Mouse (Mus musculus): ENCODE measurements at regions not wholly inside any gene's neighbourhood (a gene's known extent, or its start where the extent isn't known, plus 50 kb on each side); places are given as distances from the start of the nearest gene placed in this dataset.

DNA sequence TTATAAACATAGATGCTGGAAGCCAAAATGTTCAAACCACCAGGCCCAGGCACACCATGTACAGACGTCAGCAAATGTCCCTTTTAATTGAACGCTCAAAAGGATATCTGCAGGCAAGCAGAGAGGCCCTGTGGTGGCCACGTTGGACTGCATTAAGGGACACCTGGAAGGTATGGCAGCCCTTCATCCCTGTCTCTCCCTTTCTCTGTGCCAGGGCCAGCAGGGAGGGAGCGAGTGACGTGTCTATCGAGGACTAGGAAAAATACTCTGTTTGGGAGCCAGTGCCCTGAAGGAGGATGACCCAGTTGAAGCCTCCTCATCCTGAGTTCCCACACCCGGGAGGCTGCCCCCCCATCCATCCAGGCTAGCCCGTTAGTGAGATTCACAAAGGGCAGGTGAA lies 144.0 kb upstream of the Cmc1 start:
- no peak for DNase-seq (ENCODE audit: low spot score)
- Histone ChIP-seq H3K27ac (replicated peaks; ENCODE audit: low read depth, low read length) (no peak overlapping the region), H3K4me1 (ENCODE audit: control insufficient read depth, insufficient read depth, low read length) (no peaks in the 10 kb centered on the region), H3K9ac (ENCODE audit: low read length) (no peak overlapping the region), H3K4me3 (ENCODE audit: low read depth, low read length) (no peak overlapping the region), H3K9me3 (ENCODE audit: control insufficient read depth, low read length) (no peaks in the 10 kb centered on the region), H3K36me3 (ENCODE audit: control insufficient read depth, insufficient read depth, low read length) (no peaks in the 10 kb centered on the region), H3K27me3 (ENCODE audit: control insufficient read depth, insufficient read depth, low read length) (no peaks in the 10 kb centered on the region), H3K4me2 (ENCODE audit: low read depth, severe bottlenecking) (no peak overlapping the region)
- no peak for ATAC-seq (ENCODE audit: insufficient number of reproducible peaks, low FRiP score, low TSS enrichment, low read depth)
- WGBS = 75% methylated on average over 8 of the region's 8 CpGs

DNA sequence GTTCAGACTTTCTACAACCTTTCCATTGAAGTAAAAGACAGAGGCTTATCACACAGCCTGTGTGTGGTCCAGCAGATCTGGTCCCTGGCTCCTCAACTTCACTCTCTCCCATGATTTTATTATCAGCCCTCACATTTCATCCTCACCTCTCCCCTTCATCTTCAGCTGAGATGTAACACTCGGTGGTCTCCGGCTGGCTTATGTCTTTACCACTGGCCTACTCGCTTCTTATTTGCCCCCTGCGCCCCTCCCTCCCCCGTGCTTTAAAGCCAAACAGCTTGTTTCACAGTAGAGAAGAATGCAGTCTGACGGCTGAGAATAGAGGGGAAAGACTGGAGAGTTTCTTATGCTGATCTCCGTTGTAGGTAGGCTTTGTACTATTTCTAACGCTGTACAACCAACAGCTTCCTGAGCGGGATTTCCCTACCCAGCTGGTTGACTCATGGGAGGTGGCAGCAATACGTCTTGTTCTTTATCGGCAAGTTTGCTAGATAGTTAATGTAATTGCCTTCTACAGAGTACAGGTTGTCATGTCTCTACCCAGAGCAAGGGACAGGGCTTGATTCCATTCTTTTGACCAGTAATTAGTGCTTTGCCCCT lies 152.9 kb upstream of the Cmc1 start:
- H3K4me2 ChIP-seq (ENCODE audit: low read depth, severe bottlenecking) = no peak overlapping the region
- H3K4me3 ChIP-seq (ENCODE audit: low read depth, low read length) = no peak overlapping the region
- H3K9ac ChIP-seq (ENCODE audit: low read length) = no peak overlapping the region
- H3K27me3 ChIP-seq (ENCODE audit: control insufficient read depth, insufficient read depth, low read length) = no peaks in the 10 kb centered on the region
- 75% methylated on average over 11 of the region's 11 CpGs for WGBS
- H3K9me3 ChIP-seq (ENCODE audit: control insufficient read depth, low read length) = no peaks in the 10 kb centered on the region
- no peak overlapping the region for H3K27ac ChIP-seq (replicated peaks; ENCODE audit: low read depth, low read length)
- no peaks in the 10 kb centered on the region for H3K36me3 ChIP-seq (ENCODE audit: control insufficient read depth, insufficient read depth, low read length)
- no peaks in the 10 kb centered on the region for H3K4me1 ChIP-seq (ENCODE audit: control insufficient read depth, insufficient read depth, low read length)
- DNase-seq (ENCODE audit: low spot score) (no peak), ATAC-seq (ENCODE audit: insufficient number of reproducible peaks, low FRiP score, low TSS enrichment, low read depth) (no peak)

- DNase-seq (ENCODE audit: low spot score) (no peak), ATAC-seq (ENCODE audit: insufficient number of reproducible peaks, low FRiP score, low TSS enrichment, low read depth) (no peak)
- Histone ChIP-seq H3K4me2 (ENCODE audit: low read depth, severe bottlenecking) (no peak overlapping the region), H3K36me3 (ENCODE audit: control insufficient read depth, insufficient read depth, low read length) (no peaks in the 10 kb centered on the region), H3K4me3 (ENCODE audit: low read depth, low read length) (no peak overlapping the region), H3K9me3 (ENCODE audit: control insufficient read depth, low read length) (no peaks in the 10 kb centered on the region), H3K4me1 (ENCODE audit: control insufficient read depth, insufficient read depth, low read length) (no peaks in the 10 kb centered on the region), H3K27ac (replicated peaks; ENCODE audit: low read depth, low read length) (no peak overlapping the region), H3K9ac (ENCODE audit: low read length) (no peak overlapping the region), H3K27me3 (ENCODE audit: control insufficient read depth, insufficient read depth, low read length) (no peaks in the 10 kb centered on the region)
- 74% methylated on average over 18 of the region's 18 CpGs for WGBS
Observed at GRCm38 (mm10) chr9:118318357-118319140, 159.5 kb upstream of the Eomes start.

GRCm38 (mm10) chr9:118323796-118324195 lies 154.2 kb upstream of the Eomes start:
- 44% methylated on average over 12 of the region's 12 CpGs for WGBS

GRCm38 (mm10) chr9:118326656-118327055 lies 151.4 kb upstream of the Eomes start:
- H3K36me3 ChIP-seq (ENCODE audit: control insufficient read depth, insufficient read depth, low read length) = no peaks in the 10 kb centered on the region
- no peak overlapping the region for H3K4me3 ChIP-seq (ENCODE audit: low read depth, low read length)
- ATAC-seq (ENCODE audit: insufficient number of reproducible peaks, low FRiP score, low TSS enrichment, low read depth) (no peak), DNase-seq (ENCODE audit: low spot score) (no peak)
- 67% methylated on average over 9 of the region's 9 CpGs for WGBS
- H3K4me2 ChIP-seq (ENCODE audit: low read depth, severe bottlenecking) = no peak overlapping the region
- no peak overlapping the region for H3K27ac ChIP-seq (replicated peaks; ENCODE audit: low read depth, low read length)
- H3K4me1 ChIP-seq (ENCODE audit: control insufficient read depth, insufficient read depth, low read length) = no peaks in the 10 kb centered on the region
- H3K9me3 ChIP-seq (ENCODE audit: control insufficient read depth, low read length) = no peaks in the 10 kb centered on the region
- no peak overlapping the region for H3K9ac ChIP-seq (ENCODE audit: low read length)
- H3K27me3 ChIP-seq (ENCODE audit: control insufficient read depth, insufficient read depth, low read length) = no peaks in the 10 kb centered on the region

More at GRCm38 (mm10) chr9:118323796-118324195, 154.2 kb upstream of the Eomes start:
- Histone ChIP-seq H3K27ac (replicated peaks; ENCODE audit: low read depth, low read length) (no peak overlapping the region), H3K9ac (ENCODE audit: low read length) (no peak overlapping the region), H3K4me3 (ENCODE audit: low read depth, low read length) (no peak overlapping the region), H3K36me3 (ENCODE audit: control insufficient read depth, insufficient read depth, low read length) (no peaks in the 10 kb centered on the region), H3K9me3 (ENCODE audit: control insufficient read depth, low read length) (no peaks in the 10 kb centered on the region), H3K27me3 (ENCODE audit: control insufficient read depth, insufficient read depth, low read length) (no peaks in the 10 kb centered on the region), H3K4me2 (ENCODE audit: low read depth, severe bottlenecking) (no peak overlapping the region), H3K4me1 (ENCODE audit: control insufficient read depth, insufficient read depth, low read length) (no peaks in the 10 kb centered on the region)
- DNase-seq (ENCODE audit: low spot score) = no peak
- ATAC-seq (ENCODE audit: insufficient number of reproducible peaks, low FRiP score, low TSS enrichment, low read depth) = no peak

GRCm38 (mm10) chr9:118327904-118328303 lies 150.1 kb upstream of the Eomes start:
- Histone ChIP-seq H3K9ac (ENCODE audit: low read length) (no peak overlapping the region), H3K4me2 (ENCODE audit: low read depth, severe bottlenecking) (no peak overlapping the region), H3K4me1 (ENCODE audit: control insufficient read depth, insufficient read depth, low read length) (no peaks in the 10 kb centered on the region), H3K9me3 (ENCODE audit: control insufficient read depth, low read length) (no peaks in the 10 kb centered on the region), H3K36me3 (ENCODE audit: control insufficient read depth, insufficient read depth, low read length) (no peaks in the 10 kb centered on the region), H3K4me3 (ENCODE audit: low read depth, low read length) (no peak overlapping the region), H3K27me3 (ENCODE audit: control insufficient read depth, insufficient read depth, low read length) (no peaks in the 10 kb centered on the region), H3K27ac (replicated peaks; ENCODE audit: low read depth, low read length) (no peak overlapping the region)
- DNase-seq (ENCODE audit: low spot score) (no peak), ATAC-seq (ENCODE audit: insufficient number of reproducible peaks, low FRiP score, low TSS enrichment, low read depth) (no peak)
- WGBS = 80% methylated on average over 6 of the region's 6 CpGs

- DNase-seq (ENCODE audit: low spot score) = no peak
- Histone ChIP-seq H3K36me3 (ENCODE audit: control insufficient read depth, insufficient read depth, low read length) (no peaks in the 10 kb centered on the region), H3K27me3 (ENCODE audit: control insufficient read depth, insufficient read depth, low read length) (no peaks in the 10 kb centered on the region), H3K4me3 (ENCODE audit: low read depth, low read length) (peak overlapping the region; percentile 15; the same call in 1 of the 2 replicates), H3K4me1 (ENCODE audit: control insufficient read depth, insufficient read depth, low read length) (no peaks in the 10 kb centered on the region), H3K27ac (replicated peaks; ENCODE audit: low read depth, low read length) (no peak overlapping the region), H3K9ac (ENCODE audit: low read length) (no peak overlapping the region), H3K9me3 (ENCODE audit: control insufficient read depth, low read length) (no peaks in the 10 kb centered on the region), H3K4me2 (ENCODE audit: low read depth, severe bottlenecking) (peak overlapping the region; percentile 43; the same call in 1 of the 2 replicates)
- 48% methylated on average over 12 of the region's 12 CpGs for WGBS
- ATAC-seq (ENCODE audit: insufficient number of reproducible peaks, low FRiP score, low TSS enrichment, low read depth) = no peak
Observed at GRCm38 (mm10) chr9:118341401-118341800, 136.6 kb upstream of the Eomes start.

DNA sequence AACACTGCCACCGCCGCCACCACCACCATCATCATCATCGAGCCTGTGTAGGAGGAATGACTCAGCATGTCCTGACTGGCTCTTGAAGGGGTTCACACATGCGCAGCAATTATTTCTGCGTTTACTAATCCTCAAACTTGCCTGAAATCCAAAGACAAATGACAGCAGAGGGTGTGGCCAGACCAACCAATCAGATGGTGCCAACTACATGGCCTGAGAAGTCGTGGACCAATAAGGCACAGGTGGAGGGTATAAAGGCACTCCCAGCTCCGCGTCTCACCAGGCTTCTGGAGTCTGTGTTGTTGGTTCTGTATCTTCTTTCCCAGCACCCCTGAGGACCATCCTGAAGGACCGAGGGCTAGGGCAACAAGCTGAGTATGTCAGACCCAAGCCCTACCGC lies 123.1 kb upstream of the Eomes start:
- 94% methylated on average over 10 of the region's 10 CpGs for WGBS
- DNase-seq (ENCODE audit: low spot score) (no peak), ATAC-seq (ENCODE audit: insufficient number of reproducible peaks, low FRiP score, low TSS enrichment, low read depth) (no peak)
- H3K9ac ChIP-seq (ENCODE audit: low read length) = no peak overlapping the region
- no peaks in the 10 kb centered on the region for H3K4me1 ChIP-seq (ENCODE audit: control insufficient read depth, insufficient read depth, low read length)
- H3K4me3 ChIP-seq (ENCODE audit: low read depth, low read length) = no peak overlapping the region
- no peaks in the 10 kb centered on the region for H3K27me3 ChIP-seq (ENCODE audit: control insufficient read depth, insufficient read depth, low read length)
- no peaks in the 10 kb centered on the region for H3K9me3 ChIP-seq (ENCODE audit: control insufficient read depth, low read length)
- no peaks in the 10 kb centered on the region for H3K36me3 ChIP-seq (ENCODE audit: control insufficient read depth, insufficient read depth, low read length)
- no peak overlapping the region for H3K4me2 ChIP-seq (ENCODE audit: low read depth, severe bottlenecking)
- no peak overlapping the region for H3K27ac ChIP-seq (replicated peaks; ENCODE audit: low read depth, low read length)

Data from limb, embryonic 11.5 days (tissue).